Mouse (Mus musculus) small intestine, adult 2 months (tissue): ENCODE measurements around the gene Ankzf1.

Experiments used
- CTCF ChIP-seq: fragments of 200-500 bp; IDR thresholded peaks from 2 replicates; pipeline ENCODE4 v1.5.1; 2012; ENCODE audit warnings: low read depth, mild to moderate bottlenecking, control low read depth, inconsistent platforms, low read length, moderate library complexity, mixed read lengths; ENCODE audit not compliant: insufficient replicate concordance, insufficient read length; ENCODE audit errors: extremely low read depth
- POLR2A ChIP-seq: fragments of 200-500 bp; IDR thresholded peaks from 2 replicates; pipeline ENCODE4 v1.6.1; 2012; ENCODE audit warnings: low read depth, mild to moderate bottlenecking, control low read depth, inconsistent platforms, low read length, moderate library complexity

GRCm38 (mm10) chr1:75214442-75214841 lies 22.5 kb downstream of the Ankzf1 start:
- TF ChIP-seq CTCF: no peak; the same call in 1 of the 2 replicates
- no peak for TF ChIP-seq POLR2A
